Mouse (Mus musculus) ES-CJ7 (cell line): ENCODE data around the gene Aox1.

Experiments used
- DNase-seq: peaks from one replicate; pipeline ENCODE4 v3.0.0; 2011; ENCODE audit warnings: low read depth, low spot score

Aox1 gene

DNA sequence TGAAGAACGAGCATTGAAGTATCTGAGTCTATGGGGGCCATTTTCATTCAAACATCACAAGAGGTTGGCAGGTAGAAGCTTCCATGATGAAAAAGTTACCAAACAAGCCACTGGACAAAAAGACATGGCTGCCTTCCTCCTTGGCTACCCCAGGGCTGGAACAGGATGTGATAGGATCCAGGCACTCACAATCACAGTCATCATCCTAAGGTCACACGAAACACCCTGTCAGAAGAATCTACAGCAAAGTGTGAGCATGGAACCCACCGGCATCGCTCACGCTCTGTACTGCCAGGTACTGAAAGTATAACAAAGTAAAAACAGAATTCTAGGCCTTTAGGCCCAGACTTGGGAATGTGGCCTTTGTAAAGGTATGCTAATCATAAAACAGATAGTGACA lies 80.5 kb downstream of the Aox1 start:
- peak; percentile 22 for DNase-seq

DNA sequence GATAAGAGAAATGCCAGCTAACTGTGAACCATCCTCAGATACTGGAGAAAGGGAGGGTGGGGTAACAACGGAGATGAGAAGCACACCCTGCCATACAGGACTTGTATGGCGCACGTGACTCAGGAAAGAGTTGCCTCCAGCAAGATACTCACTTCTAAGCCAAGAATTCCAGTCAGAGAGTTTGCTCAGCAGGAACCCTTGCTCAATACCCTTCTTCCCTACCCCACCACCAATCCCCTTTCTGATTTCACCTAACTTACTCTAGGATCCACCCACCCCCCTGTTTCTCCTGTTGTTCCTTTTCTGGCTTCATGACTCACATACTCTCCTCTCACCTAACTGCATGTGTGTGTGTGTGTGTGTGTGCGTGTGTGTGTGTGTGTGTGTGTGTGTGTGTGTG lies 81.6 kb downstream of the Aox1 start:
- peak; percentile 44 for DNase-seq

GRCm38 (mm10) chr1:58112880-58113279 lies 83.1 kb downstream of the Aox1 start, which contains the start of gene Aox3:
Gene Aox3, plus strand, starts transcription at chr1:58113130.
- DNase-seq: peak; percentile 93

DNA sequence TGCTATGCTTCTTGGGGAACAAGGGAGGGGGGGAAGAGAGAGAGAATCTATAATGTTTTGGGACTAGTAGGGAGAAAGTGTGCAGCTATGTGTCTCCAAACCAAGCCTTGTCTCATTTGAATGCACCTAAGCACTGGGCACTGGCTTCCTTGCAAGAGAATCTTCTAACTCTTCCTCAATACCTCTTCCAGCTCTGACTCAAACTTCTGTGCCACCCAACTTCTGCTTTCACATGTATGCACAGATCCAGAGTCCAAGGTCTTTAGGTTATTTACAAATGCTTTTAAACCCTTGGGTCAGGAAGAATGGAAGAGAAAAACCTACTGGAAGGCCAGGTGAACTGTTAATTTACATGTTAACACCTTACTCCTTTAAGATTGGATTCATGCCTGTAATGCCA lies 83.7 kb downstream of the Aox1 start:
- no peak for DNase-seq

DNA sequence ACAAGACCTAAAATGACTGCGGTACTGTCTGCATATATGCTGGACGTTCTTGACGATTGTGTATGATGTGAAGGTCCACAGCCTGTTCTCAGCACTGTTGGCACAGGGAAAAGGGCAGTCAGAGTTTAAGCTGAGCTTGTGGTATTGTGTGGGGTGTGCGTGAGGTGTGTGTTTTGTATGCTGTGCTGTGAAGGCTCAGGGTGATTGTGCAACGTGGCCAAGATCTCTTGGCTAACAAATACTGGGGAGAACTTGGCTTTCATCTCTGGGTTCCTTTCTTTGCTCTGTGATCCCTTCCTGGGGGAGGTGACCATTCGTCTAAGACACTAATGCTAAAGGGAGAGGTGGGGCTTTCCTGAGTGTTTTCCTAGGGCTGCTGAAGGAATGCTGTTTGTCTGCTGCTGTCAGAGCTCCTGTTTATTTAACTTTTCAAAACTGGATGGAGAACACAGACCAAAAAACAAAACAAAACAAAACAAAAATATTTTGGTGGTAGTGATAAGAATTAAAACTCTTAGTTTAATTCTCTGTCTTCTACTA lies 84.4 kb downstream of the Aox1 start:
- DNase-seq: no peak

- no peak for DNase-seq
These were observed 85.1 kb downstream of the Aox1 start for GRCm38 (mm10) chr1:58114666-58115375.

DNA sequence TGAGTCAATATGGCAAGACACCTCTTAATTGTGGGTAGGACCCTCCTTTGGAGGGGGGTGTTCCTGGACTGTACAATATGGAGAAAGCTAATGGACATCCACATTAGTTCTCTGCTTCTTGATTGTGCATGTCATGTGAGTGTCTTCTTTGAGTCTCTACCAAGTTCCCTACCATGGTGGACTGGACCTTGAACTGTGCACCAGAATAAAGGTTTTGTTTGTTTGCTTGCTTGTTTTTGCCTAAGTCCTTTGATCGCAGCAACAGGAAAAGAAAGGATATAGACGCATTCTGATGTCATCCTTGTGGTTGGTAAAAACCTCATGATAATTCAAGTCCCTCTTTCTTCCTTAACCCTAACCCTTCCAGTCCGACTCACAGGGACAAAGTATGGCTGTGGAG lies 88.5 kb downstream of the Aox1 start:
- no peak for DNase-seq

DNA sequence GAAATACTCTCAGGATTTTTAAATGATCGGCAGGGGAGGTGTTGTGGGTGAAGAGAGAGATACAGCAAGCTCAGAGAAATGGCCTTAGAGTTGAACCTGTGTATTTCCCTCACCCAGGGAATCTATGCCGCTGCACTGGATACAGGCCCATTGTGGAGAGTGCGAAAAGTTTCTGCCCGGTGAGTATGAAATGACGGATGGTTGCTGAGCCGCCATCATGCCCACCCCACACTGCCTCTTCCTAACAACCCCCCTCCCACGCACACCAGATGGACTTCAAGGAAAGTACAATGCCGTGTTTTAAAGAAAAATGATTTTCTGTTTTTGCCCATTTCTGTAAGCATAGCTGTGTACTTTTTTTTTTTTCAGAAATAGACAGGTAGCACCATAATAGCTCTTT lies 95.2 kb downstream of the Aox1 start:
- no peak for DNase-seq

DNA sequence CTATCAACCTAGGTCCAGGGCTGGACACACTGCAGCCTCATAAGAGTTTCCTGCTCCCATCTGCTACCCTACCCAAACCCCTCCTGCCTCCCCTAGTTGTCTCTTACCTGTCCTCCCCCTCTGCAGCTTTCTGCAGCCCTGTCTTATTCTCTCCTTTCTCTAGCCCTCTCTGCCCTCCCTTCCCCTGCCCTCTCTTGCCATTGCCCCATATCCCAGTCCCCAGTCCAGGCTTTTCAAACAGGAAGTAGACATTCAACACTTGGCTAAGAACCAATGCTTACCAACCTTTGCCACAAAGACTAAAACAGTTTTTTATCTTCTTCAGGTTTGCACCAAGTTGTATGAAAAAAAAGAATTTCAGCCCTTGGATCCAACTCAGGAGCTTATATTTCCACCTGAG lies 108.2 kb downstream of the Aox1 start:
- DNase-seq: no peak

DNA sequence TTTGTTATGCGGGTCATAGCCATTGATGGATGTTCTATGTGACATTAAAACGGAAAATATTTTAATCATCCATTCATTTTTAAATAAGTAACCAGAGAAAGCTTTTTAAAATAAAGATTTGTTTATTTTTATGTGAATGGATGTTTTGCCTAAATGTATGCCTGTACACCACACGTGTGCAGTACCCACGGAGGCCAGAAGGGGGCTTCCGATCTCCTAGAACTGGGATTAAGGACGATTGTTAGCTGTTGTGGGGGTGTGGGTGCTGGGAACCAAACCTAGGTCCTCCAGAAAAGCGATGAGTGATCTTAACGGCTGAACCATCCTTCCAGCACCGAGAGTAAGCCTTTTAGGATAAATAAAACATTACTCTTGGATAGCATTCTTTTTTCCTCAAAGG lies 109.3 kb downstream of the Aox1 start:
- DNase-seq: peak; percentile 60

GRCm38 (mm10) chr1:58140607-58141006 lies 110.9 kb downstream of the Aox1 start:
- peak; percentile 50 for DNase-seq

DNA sequence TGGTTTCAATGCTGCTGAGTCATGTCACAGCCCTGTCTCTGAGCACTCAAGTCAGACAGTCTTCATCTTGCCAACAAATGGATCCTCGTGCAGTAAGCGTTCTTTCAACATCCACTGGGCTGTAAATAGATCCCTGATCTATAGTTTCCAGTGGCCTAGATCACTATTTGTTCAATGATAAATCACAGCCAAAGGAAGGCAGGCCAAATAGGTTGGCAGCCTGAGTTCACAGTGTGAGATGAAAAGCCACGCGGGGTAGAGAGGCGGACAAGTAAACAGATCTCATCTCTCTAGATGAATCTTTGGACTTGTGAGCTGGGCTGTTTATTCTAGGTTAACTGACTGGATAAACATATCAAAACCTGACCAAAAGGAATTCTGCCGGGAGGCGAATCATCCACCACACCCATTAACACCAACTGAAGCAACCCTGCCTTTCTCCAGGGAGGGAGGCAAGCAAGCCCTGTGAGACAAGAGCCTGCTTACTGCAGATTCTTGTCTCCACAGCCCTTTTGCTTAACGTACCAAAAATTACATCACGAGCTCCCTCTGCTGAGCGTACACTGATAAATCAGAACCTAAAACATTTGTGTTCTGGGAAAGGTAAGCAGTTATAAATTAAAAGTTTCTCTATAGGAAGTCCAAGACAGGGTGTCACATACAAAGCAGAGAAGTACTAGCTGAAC lies 114.8 kb downstream of the Aox1 start:
- DNase-seq: peak; percentile 65

DNA sequence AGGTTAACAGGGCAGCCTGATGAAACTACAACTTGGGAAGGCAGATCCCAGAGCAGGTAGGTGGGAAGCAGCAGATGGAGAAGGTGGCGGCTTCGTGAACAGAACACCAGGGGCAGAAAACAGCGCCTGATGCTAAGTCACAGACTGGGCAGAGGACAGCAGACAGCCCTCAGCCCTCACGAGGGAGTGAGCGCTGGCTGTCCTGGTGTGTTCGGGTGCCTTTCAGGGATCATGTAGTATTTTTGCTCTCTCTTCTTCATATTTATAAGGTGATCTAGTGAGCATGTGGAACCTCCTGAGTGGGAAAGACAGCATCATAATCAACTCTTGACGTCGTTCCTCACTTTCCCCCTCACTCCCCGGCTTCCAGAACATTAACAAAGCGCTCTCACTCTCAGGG lies 116.3 kb downstream of the Aox1 start:
- DNase-seq: no peak

- DNase-seq: no peak
These were observed 118.0 kb downstream of the Aox1 start for GRCm38 (mm10) chr1:58147776-58148175.

DNA sequence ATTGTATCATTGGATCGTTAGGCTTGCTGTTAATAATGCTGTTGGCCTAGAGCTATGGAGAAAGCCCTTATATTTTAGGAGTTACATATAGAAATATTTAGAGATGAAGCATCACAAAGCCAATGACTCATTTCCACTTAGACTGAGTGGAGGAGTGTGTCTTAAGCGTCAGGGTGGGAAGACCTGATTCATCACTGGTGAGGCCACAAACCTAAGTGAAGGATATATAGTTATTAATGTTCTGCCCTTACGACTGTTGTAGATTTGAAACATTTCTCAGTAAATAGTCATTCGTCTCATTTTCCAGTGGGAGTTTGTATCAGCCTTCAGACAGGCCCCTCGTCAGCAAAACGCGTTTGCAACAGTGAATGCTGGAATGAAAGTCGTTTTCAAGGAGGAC lies 122.5 kb downstream of the Aox1 start:
- DNase-seq: no peak
